Mouse (Mus musculus): Measurements from ENCODE around the gene S100b. TPM values are rescaled to one million over a fixed set of nuclear protein-coding genes. Genes with fewer than 3 reads are reported as not detected.

The S100b gene
- polyA plus RNA-seq, 2 experiments: 0.06 TPM; not detected in 1

DNA sequence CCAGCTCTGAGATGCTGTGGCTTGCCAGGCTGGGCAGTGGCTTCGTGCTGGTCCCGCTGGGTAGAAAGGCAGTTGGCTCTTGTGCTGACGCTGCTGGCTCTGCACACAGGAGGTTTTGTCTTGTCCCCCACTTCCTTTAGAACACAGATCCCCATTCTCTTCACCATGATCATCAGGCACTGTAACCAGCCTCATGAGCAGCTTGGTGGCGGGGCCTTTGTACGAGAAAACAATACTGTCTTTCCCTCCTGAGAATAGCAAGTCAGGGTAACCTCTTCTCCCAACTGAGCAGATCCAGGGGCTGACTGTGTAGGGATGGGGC, 5.0 kb upstream of the S100b start:
- H3K27ac ChIP-seq: no peak overlapping the region
- H3K27me3 ChIP-seq (ENCODE audit: control insufficient read depth, insufficient read depth, low read length): no peaks in the 10 kb centered on the region
- H3K9me3 ChIP-seq (ENCODE audit: control insufficient read depth, low read length): no peaks in the 10 kb centered on the region
- no peak for TF ChIP-seq EP300 (IDR thresholded peaks at IDR 0.05; ENCODE audit: low read depth)
- TF ChIP-seq CTCF (IDR thresholded peaks at IDR 0.05; ENCODE audit: low read depth): no peak
- H3K4me1 ChIP-seq (replicated peaks; ENCODE audit: control insufficient read depth in 2 of 2, insufficient read depth in 2 of 2, low read length in 1 of 2): no peaks in the 10 kb centered on the region
- H3K4me2 ChIP-seq (ENCODE audit: low read depth): no peak overlapping the region
- no peak overlapping the region for H3K4me3 ChIP-seq (ENCODE audit: insufficient read depth in 1 of 2, low read depth in 2 of 2, low read length in 2 of 2)
- no peak for DNase-seq (ENCODE audit: low read depth in 3 of 3, low spot score in 3 of 3)
- no peaks in the 10 kb centered on the region for H3K36me3 ChIP-seq (replicated peaks; ENCODE audit: control insufficient read depth, insufficient read depth, low read depth)
- WGBS (ENCODE audit: insufficient replicate concordance): 65% methylated on average over 5 of the region's 5 CpGs
- no peak overlapping the region for H3K9ac ChIP-seq (replicated peaks)
- no peak for ATAC-seq (ENCODE audit: insufficient read depth)

DNA sequence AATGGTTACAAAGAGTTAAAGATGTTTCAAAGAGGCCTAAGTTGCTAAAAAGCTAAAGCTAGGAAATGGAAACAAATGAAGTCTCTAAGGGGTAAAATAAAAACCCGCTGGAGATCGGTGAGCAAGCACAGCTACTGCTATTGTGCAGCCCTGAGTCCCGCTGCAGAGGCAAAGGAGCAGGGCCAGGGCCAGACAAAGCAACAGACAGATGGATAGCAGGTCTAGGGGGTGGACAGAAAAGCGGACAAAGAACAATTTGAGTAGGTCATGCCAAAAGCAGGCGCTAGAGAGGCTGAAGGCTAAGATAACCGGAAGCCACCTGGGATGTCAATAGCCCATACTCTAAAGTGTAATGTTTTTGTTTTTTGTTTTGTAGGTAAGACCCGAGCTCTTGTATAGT, 2.8 kb upstream of the S100b start:
- H3K27me3 ChIP-seq (ENCODE audit: control insufficient read depth, insufficient read depth, low read length): no peaks in the 10 kb centered on the region
- H3K4me2 ChIP-seq (ENCODE audit: low read depth): no peak overlapping the region
- DNase-seq (ENCODE audit: low read depth in 3 of 3, low spot score in 3 of 3) (no peak), ATAC-seq (ENCODE audit: insufficient read depth) (no peak)
- TF ChIP-seq EP300 (IDR thresholded peaks at IDR 0.05; ENCODE audit: low read depth): no peak
- TF ChIP-seq CTCF (IDR thresholded peaks at IDR 0.05; ENCODE audit: low read depth): no peak
- H3K9me3 ChIP-seq (ENCODE audit: control insufficient read depth, low read length): no peaks in the 10 kb centered on the region
- no peaks in the 10 kb centered on the region for H3K4me1 ChIP-seq (replicated peaks; ENCODE audit: control insufficient read depth in 2 of 2, insufficient read depth in 2 of 2, low read length in 1 of 2)
- H3K36me3 ChIP-seq (replicated peaks; ENCODE audit: control insufficient read depth, insufficient read depth, low read depth): no peaks in the 10 kb centered on the region
- no peak overlapping the region for H3K4me3 ChIP-seq (ENCODE audit: insufficient read depth in 1 of 2, low read depth in 2 of 2, low read length in 2 of 2)
- no peak overlapping the region for H3K27ac ChIP-seq
- WGBS (ENCODE audit: insufficient replicate concordance): 70% methylated on average over 7 of the region's 7 CpGs
- H3K9ac ChIP-seq (replicated peaks): no peak overlapping the region

DNA sequence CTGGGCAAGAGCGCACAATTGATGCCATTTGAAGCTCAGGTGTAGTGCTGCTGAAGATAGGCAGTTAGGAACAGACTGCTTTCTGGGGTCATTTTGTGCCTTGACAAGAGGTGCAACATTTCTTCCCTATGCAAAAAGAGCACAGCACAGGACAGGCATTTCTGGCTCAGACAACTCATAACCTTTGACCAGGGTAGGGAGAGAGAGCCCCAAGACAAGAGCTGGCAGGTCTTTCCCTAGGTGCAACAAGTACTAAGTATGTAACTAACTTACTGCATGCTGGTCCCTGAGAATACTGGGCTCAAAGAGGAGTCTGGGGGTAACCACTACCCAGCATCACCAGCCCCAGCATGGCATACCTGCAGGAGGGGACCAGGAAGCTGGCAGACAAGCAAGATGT, 574 bp upstream of the S100b start:
- H3K4me2 ChIP-seq (ENCODE audit: low read depth): no peak overlapping the region
- no peaks in the 10 kb centered on the region for H3K4me1 ChIP-seq (replicated peaks; ENCODE audit: control insufficient read depth in 2 of 2, insufficient read depth in 2 of 2, low read length in 1 of 2)
- H3K9ac ChIP-seq (replicated peaks): no peak overlapping the region
- no peaks in the 10 kb centered on the region for H3K27me3 ChIP-seq (ENCODE audit: control insufficient read depth, insufficient read depth, low read length)
- H3K9me3 ChIP-seq (ENCODE audit: control insufficient read depth, low read length): no peaks in the 10 kb centered on the region
- WGBS (ENCODE audit: insufficient replicate concordance): 60% methylated on average over 1 of the region's 1 CpGs
- no peak overlapping the region for H3K27ac ChIP-seq
- H3K36me3 ChIP-seq (replicated peaks; ENCODE audit: control insufficient read depth, insufficient read depth, low read depth): no peaks in the 10 kb centered on the region
- TF ChIP-seq CTCF (IDR thresholded peaks at IDR 0.05; ENCODE audit: low read depth) (no peak), EP300 (IDR thresholded peaks at IDR 0.05; ENCODE audit: low read depth) (no peak)
- no peak for DNase-seq (ENCODE audit: low read depth in 3 of 3, low spot score in 3 of 3)
- no peak for ATAC-seq (ENCODE audit: insufficient read depth)
- no peak overlapping the region for H3K4me3 ChIP-seq (ENCODE audit: insufficient read depth in 1 of 2, low read depth in 2 of 2, low read length in 2 of 2)

DNA sequence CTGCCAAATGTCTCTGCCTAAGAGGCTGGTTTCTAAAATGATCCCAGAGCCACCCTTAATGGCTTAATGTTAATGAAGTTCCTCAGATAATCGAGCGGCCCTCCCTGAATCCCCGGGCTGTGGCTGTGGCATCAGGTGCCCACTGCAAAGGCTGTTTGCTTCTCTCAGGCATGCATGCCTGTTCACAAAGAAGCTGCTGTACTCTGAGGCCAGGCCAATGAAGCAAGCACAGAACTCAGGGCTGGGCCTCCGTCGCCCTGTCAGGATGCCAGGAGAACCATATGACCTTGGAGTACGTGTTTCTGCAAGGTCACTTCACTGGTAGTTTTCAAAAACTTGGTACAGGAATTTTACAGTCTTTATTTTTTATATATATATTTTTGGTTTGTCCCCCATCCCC, 2.0 kb downstream of the S100b start:
- H3K9me3 ChIP-seq (ENCODE audit: control insufficient read depth, low read length): no peaks in the 10 kb centered on the region
- ATAC-seq (ENCODE audit: insufficient read depth) (no peak), DNase-seq (ENCODE audit: low read depth in 3 of 3, low spot score in 3 of 3) (no peak)
- no peaks in the 10 kb centered on the region for H3K4me1 ChIP-seq (replicated peaks; ENCODE audit: control insufficient read depth in 2 of 2, insufficient read depth in 2 of 2, low read length in 1 of 2)
- H3K4me3 ChIP-seq (ENCODE audit: insufficient read depth in 1 of 2, low read depth in 2 of 2, low read length in 2 of 2): no peak overlapping the region
- no peak for TF ChIP-seq EP300 (IDR thresholded peaks at IDR 0.05; ENCODE audit: low read depth)
- TF ChIP-seq CTCF (IDR thresholded peaks at IDR 0.05; ENCODE audit: low read depth): no peak
- no peaks in the 10 kb centered on the region for H3K27me3 ChIP-seq (ENCODE audit: control insufficient read depth, insufficient read depth, low read length)
- H3K27ac ChIP-seq: no peak overlapping the region
- 69% methylated on average over 6 of the region's 6 CpGs for WGBS (ENCODE audit: insufficient replicate concordance)
- no peaks in the 10 kb centered on the region for H3K36me3 ChIP-seq (replicated peaks; ENCODE audit: control insufficient read depth, insufficient read depth, low read depth)
- no peak overlapping the region for H3K9ac ChIP-seq (replicated peaks)
- H3K4me2 ChIP-seq (ENCODE audit: low read depth): no peak overlapping the region

DNA sequence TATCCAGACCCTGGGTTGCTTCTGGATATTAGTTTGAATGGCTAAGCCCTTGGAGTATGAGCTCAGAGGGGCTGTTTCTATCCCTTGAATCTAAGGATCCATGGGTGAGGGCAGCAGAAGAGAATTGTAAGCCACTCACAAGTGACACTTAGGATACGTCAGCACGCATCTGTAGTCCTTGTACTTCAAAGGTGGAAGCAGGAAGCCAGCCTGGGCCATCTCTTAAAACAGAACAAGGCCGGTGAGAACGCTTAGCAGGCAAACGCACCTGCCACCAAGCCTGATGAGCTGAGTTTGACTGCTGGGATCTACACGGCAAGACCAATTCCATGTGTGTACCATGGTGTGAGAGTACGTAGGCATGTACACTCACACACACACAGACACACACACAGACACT, 3.6 kb downstream of the S100b start:
- DNase-seq (ENCODE audit: low read depth in 3 of 3, low spot score in 3 of 3) (no peak), ATAC-seq (ENCODE audit: insufficient read depth) (no peak)
- Histone ChIP-seq H3K4me2 (ENCODE audit: low read depth) (no peak overlapping the region), H3K4me1 (replicated peaks; ENCODE audit: control insufficient read depth in 2 of 2, insufficient read depth in 2 of 2, low read length in 1 of 2) (no peaks in the 10 kb centered on the region), H3K9me3 (ENCODE audit: control insufficient read depth, low read length) (no peaks in the 10 kb centered on the region), H3K27ac (no peak overlapping the region), H3K36me3 (replicated peaks; ENCODE audit: control insufficient read depth, insufficient read depth, low read depth) (no peaks in the 10 kb centered on the region), H3K27me3 (ENCODE audit: control insufficient read depth, insufficient read depth, low read length) (no peaks in the 10 kb centered on the region), H3K4me3 (ENCODE audit: insufficient read depth in 1 of 2, low read depth in 2 of 2, low read length in 2 of 2) (no peak overlapping the region), H3K9ac (replicated peaks) (no peak overlapping the region)
- no peak for TF ChIP-seq CTCF (IDR thresholded peaks at IDR 0.05; ENCODE audit: low read depth)
- TF ChIP-seq EP300 (IDR thresholded peaks at IDR 0.05; ENCODE audit: low read depth): no peak
- WGBS (ENCODE audit: insufficient replicate concordance): 69% methylated on average over 7 of the region's 7 CpGs
